Mouse (Mus musculus): Measurements from ENCODE around the gene Zfp266. TPM values are rescaled to one million over a fixed set of nuclear protein-coding genes. Genes with fewer than 3 reads are reported as not detected.

Gene Zfp266
- polyA plus RNA-seq, 1 experiment from 2014 or later = 101 TPM

- H3K4me2 ChIP-seq (ENCODE audit: low read length) = no peak overlapping the region
- H3K9me3 ChIP-seq (replicated peaks; ENCODE audit: control insufficient read depth, low read length) = no peaks in the 10 kb centered on the region
- no peaks in the 10 kb centered on the region for H3K36me3 ChIP-seq (ENCODE audit: control insufficient read depth, insufficient read depth, low read length)
- no peaks in the 10 kb centered on the region for H3K4me1 ChIP-seq (ENCODE audit: control insufficient read depth, insufficient read depth, low read length)
- H3K27me3 ChIP-seq (replicated peaks; ENCODE audit: control insufficient read depth, insufficient read depth, low read length) = no peaks in the 10 kb centered on the region
- H3K27ac ChIP-seq (ENCODE audit: low read depth, low read length) = no peak overlapping the region
- no peak overlapping the region for H3K4me3 ChIP-seq (ENCODE audit: low read depth, low read length)
- DNase-seq (ENCODE audit: low spot score) = no peak
- no peak overlapping the region for H3K9ac ChIP-seq (ENCODE audit: low read length)
- 82% methylated on average over 2 of the region's 2 CpGs for WGBS
- ATAC-seq = no peak
Observed at GRCm38 (mm10) chr9:20536598-20536997, 15.4 kb upstream of the Zfp266 start.

DNA sequence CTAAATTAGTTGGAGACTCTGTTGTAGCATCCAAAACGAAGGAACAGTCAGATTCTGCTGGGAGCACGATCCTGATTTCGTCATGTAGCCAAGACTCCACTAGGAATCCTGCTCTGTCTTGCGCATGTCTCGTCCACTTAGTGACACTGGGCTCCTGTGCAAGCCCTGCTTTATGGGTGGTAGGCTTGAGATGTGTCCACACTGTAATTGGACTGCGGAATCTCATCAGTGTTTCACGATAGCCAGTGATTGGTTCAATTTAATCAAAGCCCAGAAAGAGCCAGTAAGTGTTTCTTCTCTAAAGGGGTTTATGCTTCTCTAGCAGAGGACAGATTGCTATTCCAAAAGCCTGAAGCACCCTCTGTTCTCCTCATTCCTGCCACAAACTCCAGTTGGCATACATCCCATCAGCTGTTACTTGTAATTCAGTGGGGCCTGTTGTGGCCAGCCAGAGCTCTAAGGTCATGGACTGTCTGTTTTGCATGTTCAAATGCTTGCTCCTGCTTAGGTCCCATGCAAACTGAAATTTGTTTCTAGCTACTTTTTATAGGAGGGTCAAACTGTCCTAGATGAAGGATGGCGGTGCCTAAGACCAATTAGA lies 13.2 kb upstream of the Zfp266 start:
- Histone ChIP-seq H3K4me2 (ENCODE audit: low read length) (no peak overlapping the region), H3K36me3 (ENCODE audit: control insufficient read depth, insufficient read depth, low read length) (no peaks in the 10 kb centered on the region), H3K9me3 (replicated peaks; ENCODE audit: control insufficient read depth, low read length) (no peaks in the 10 kb centered on the region), H3K9ac (ENCODE audit: low read length) (no peak overlapping the region), H3K4me3 (ENCODE audit: low read depth, low read length) (no peak overlapping the region), H3K27me3 (replicated peaks; ENCODE audit: control insufficient read depth, insufficient read depth, low read length) (no peaks in the 10 kb centered on the region), H3K27ac (ENCODE audit: low read depth, low read length) (no peak overlapping the region), H3K4me1 (ENCODE audit: control insufficient read depth, insufficient read depth, low read length) (no peaks in the 10 kb centered on the region)
- ATAC-seq (no peak), DNase-seq (ENCODE audit: low spot score) (no peak)
- WGBS = 79% methylated on average over 8 of the region's 8 CpGs

DNA sequence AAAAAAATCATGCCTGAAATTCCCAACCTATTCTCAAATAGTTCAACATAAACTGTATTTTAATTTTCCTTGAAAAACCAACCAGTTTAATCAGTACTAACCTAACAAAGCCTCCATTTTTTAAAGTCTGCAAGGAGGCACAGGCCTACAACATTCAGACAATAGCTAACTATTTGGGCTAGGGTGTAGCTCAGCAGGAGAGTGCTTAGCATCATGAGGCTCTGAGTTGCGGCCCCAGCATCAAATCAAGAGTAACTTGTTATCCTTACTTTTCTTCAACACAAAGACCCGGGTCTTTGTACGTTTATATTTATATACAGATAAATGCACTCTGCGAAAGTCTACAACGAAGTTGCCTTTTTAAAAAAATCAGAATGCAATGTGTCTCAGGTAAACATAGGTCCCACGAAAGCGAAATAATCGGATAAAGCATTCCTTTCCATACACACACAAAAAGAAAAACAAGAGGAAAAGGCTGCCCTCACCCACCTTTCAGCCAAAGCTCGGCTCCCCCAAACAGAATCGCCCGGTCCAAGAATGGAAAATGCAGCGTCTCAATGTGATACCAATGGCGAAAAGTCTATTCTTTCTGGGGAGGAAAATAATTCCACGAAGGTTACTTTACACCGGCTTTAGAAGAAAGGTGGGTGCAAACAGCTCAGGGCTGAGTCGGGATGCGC lies 546 bp downstream of the Zfp266 start:
- peak; percentile 19 for ATAC-seq
- peaks cover 21% of the 10 kb centered on the region for H3K4me1 ChIP-seq (ENCODE audit: control insufficient read depth, insufficient read depth, low read length)
- H3K4me2 ChIP-seq (ENCODE audit: low read length) = peak overlapping the region; percentile 84
- H3K4me3 ChIP-seq (ENCODE audit: low read depth, low read length) = peak overlapping the region; percentile 89
- H3K27me3 ChIP-seq (replicated peaks; ENCODE audit: control insufficient read depth, insufficient read depth, low read length) = no peaks in the 10 kb centered on the region
- no peaks in the 10 kb centered on the region for H3K9me3 ChIP-seq (replicated peaks; ENCODE audit: control insufficient read depth, low read length)
- H3K36me3 ChIP-seq (ENCODE audit: control insufficient read depth, insufficient read depth, low read length) = peaks cover 11% of the 10 kb centered on the region
- under 1% methylated on average over 17 of the region's 17 CpGs for WGBS
- H3K9ac ChIP-seq (ENCODE audit: low read length) = peak overlapping the region; percentile 95
- DNase-seq (ENCODE audit: low spot score) = peak; percentile 47
- peak overlapping the region; percentile 93 for H3K27ac ChIP-seq (ENCODE audit: low read depth, low read length)

DNA sequence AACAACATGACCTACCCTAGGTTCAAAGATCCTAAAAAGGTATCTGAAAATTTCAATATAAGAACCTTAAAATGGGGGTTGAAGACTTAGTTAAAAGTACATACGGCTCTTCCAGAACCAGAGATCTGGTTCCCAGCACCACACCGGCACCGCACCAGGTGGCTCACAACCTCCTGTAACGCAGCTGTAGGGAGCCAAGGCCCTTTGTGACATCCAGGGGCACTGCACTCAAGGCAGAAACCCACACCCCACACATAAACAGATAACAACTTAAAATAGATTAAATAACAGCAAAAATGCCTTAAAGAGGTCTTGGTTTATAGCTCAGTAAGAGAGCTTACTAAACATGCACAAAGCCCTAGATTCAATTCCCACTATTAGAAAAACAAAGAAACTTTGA lies 1.3 kb downstream of the Zfp266 start:
- Histone ChIP-seq H3K36me3 (ENCODE audit: control insufficient read depth, insufficient read depth, low read length) (peaks cover 18% of the 10 kb centered on the region), H3K4me2 (ENCODE audit: low read length) (peak overlapping the region; percentile 90), H3K9ac (ENCODE audit: low read length) (peak overlapping the region; percentile 59), H3K27ac (ENCODE audit: low read depth, low read length) (no peak overlapping the region), H3K4me3 (ENCODE audit: low read depth, low read length) (peak overlapping the region; percentile 89), H3K9me3 (replicated peaks; ENCODE audit: control insufficient read depth, low read length) (no peaks in the 10 kb centered on the region), H3K4me1 (ENCODE audit: control insufficient read depth, insufficient read depth, low read length) (peaks cover 22% of the 10 kb centered on the region), H3K27me3 (replicated peaks; ENCODE audit: control insufficient read depth, insufficient read depth, low read length) (no peaks in the 10 kb centered on the region)
- DNase-seq (ENCODE audit: low spot score) = peak; percentile 14
- no peak for ATAC-seq
- WGBS = 10% methylated on average over 4 of the region's 4 CpGs

- 93% methylated on average over 4 of the region's 4 CpGs for WGBS
- DNase-seq (ENCODE audit: low spot score) = no peak
- H3K9ac ChIP-seq (ENCODE audit: low read length) = no peak overlapping the region
- H3K9me3 ChIP-seq (replicated peaks; ENCODE audit: control insufficient read depth, low read length) = no peaks in the 10 kb centered on the region
- H3K27ac ChIP-seq (ENCODE audit: low read depth, low read length) = no peak overlapping the region
- no peaks in the 10 kb centered on the region for H3K27me3 ChIP-seq (replicated peaks; ENCODE audit: control insufficient read depth, insufficient read depth, low read length)
- peaks cover 30% of the 10 kb centered on the region for H3K36me3 ChIP-seq (ENCODE audit: control insufficient read depth, insufficient read depth, low read length)
- H3K4me2 ChIP-seq (ENCODE audit: low read length) = peak overlapping the region; percentile 90
- H3K4me1 ChIP-seq (ENCODE audit: control insufficient read depth, insufficient read depth, low read length) = peaks cover 23% of the 10 kb centered on the region
- no peak for ATAC-seq
- H3K4me3 ChIP-seq (ENCODE audit: low read depth, low read length) = peak overlapping the region; percentile 89; the same call in 1 of the 2 replicates
Observed at GRCm38 (mm10) chr9:20518708-20519107, 2.5 kb downstream of the Zfp266 start.

DNA sequence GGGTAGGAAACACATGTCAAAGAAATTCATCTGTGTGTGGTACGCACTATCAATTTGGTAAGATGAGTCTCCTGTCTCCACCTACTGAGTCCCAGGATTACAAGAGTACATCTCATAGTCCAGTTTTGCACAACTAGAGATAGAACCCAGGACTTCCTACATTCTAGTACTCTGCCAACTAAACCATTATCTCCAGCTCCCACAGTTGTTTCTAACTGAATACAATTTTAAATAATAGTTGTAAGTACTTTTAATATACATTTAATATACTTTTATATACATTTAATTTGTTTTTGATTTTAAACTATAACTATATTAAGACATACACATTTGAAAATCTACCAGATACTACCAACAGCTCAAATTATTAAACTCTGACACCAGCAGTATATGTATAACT lies 3.5 kb downstream of the Zfp266 start:
- peaks cover 23% of the 10 kb centered on the region for H3K4me1 ChIP-seq (ENCODE audit: control insufficient read depth, insufficient read depth, low read length)

GRCm38 (mm10) chr9:20514016-20514415 lies 7.2 kb downstream of the Zfp266 start:
- Histone ChIP-seq H3K9me3 (replicated peaks; ENCODE audit: control insufficient read depth, low read length) (no peaks in the 10 kb centered on the region), H3K4me3 (ENCODE audit: low read depth, low read length) (no peak overlapping the region), H3K27ac (ENCODE audit: low read depth, low read length) (no peak overlapping the region), H3K4me1 (ENCODE audit: control insufficient read depth, insufficient read depth, low read length) (peaks cover 12% of the 10 kb centered on the region), H3K4me2 (ENCODE audit: low read length) (no peak overlapping the region), H3K27me3 (replicated peaks; ENCODE audit: control insufficient read depth, insufficient read depth, low read length) (no peaks in the 10 kb centered on the region), H3K36me3 (ENCODE audit: control insufficient read depth, insufficient read depth, low read length) (peaks cover 60% of the 10 kb centered on the region), H3K9ac (ENCODE audit: low read length) (no peak overlapping the region)
- WGBS = 94% methylated on average over 3 of the region's 3 CpGs
- DNase-seq (ENCODE audit: low spot score) (no peak), ATAC-seq (no peak)

More for the DNA sequence above, 3.5 kb downstream of the Zfp266 start:
- Histone ChIP-seq H3K4me2 (ENCODE audit: low read length) (no peak overlapping the region), H3K27me3 (replicated peaks; ENCODE audit: control insufficient read depth, insufficient read depth, low read length) (no peaks in the 10 kb centered on the region), H3K36me3 (ENCODE audit: control insufficient read depth, insufficient read depth, low read length) (peaks cover 37% of the 10 kb centered on the region), H3K27ac (ENCODE audit: low read depth, low read length) (no peak overlapping the region), H3K4me3 (ENCODE audit: low read depth, low read length) (no peak overlapping the region), H3K9ac (ENCODE audit: low read length) (no peak overlapping the region), H3K9me3 (replicated peaks; ENCODE audit: control insufficient read depth, low read length) (no peaks in the 10 kb centered on the region)
- DNase-seq (ENCODE audit: low spot score) (no peak), ATAC-seq (no peak)
- 100% methylated on average over 1 of the region's 1 CpGs for WGBS

- Histone ChIP-seq H3K4me3 (ENCODE audit: low read depth, low read length) (no peak overlapping the region), H3K4me2 (ENCODE audit: low read length) (no peak overlapping the region), H3K9ac (ENCODE audit: low read length) (no peak overlapping the region), H3K27ac (ENCODE audit: low read depth, low read length) (no peak overlapping the region), H3K27me3 (replicated peaks; ENCODE audit: control insufficient read depth, insufficient read depth, low read length) (no peaks in the 10 kb centered on the region), H3K4me1 (ENCODE audit: control insufficient read depth, insufficient read depth, low read length) (peaks cover 2% of the 10 kb centered on the region; the same call in 1 of the 2 replicates), H3K36me3 (ENCODE audit: control insufficient read depth, insufficient read depth, low read length) (peaks cover 55% of the 10 kb centered on the region), H3K9me3 (replicated peaks; ENCODE audit: control insufficient read depth, low read length) (no peaks in the 10 kb centered on the region)
- WGBS = 86% methylated on average over 8 of the region's 8 CpGs
- no peak for DNase-seq (ENCODE audit: low spot score)
- no peak for ATAC-seq
Observed at GRCm38 (mm10) chr9:20512714-20513113, 8.5 kb downstream of the Zfp266 start.

GRCm38 (mm10) chr9:20511645-20512044 lies 9.6 kb downstream of the Zfp266 start:
- Histone ChIP-seq H3K27ac (ENCODE audit: low read depth, low read length) (no peak overlapping the region), H3K4me2 (ENCODE audit: low read length) (no peak overlapping the region), H3K4me3 (ENCODE audit: low read depth, low read length) (no peak overlapping the region), H3K27me3 (replicated peaks; ENCODE audit: control insufficient read depth, insufficient read depth, low read length) (no peaks in the 10 kb centered on the region), H3K9ac (ENCODE audit: low read length) (no peak overlapping the region), H3K9me3 (replicated peaks; ENCODE audit: control insufficient read depth, low read length) (no peaks in the 10 kb centered on the region), H3K36me3 (ENCODE audit: control insufficient read depth, insufficient read depth, low read length) (peaks cover 63% of the 10 kb centered on the region), H3K4me1 (ENCODE audit: control insufficient read depth, insufficient read depth, low read length) (peaks cover 2% of the 10 kb centered on the region; the same call in 1 of the 2 replicates)
- ATAC-seq = no peak
- 96% methylated on average over 4 of the region's 4 CpGs for WGBS
- no peak for DNase-seq (ENCODE audit: low spot score)

Data from forebrain, embryonic 14.5 days (tissue).